Mouse (Mus musculus) cerebellum, adult 2 months (tissue): ENCODE measurements around the gene Sh3d21.

ENCODE experiments used
- CTCF ChIP-seq: fragments of 200-500 bp; IDR thresholded peaks from 2 replicates; pipeline ENCODE4 v1.5.1; 2011; ENCODE audit warnings: low read depth, mild to moderate bottlenecking, control low read depth, low read length, moderate library complexity, borderline replicate concordance; ENCODE audit not compliant: insufficient read depth
- POLR2A ChIP-seq: fragments of 200-500 bp; IDR thresholded peaks from 2 replicates; pipeline ENCODE4 v1.6.1; 2011; ENCODE audit warnings: low read length, control low read depth, borderline replicate concordance; ENCODE audit not compliant: insufficient read depth

- TF ChIP-seq CTCF (no peak), POLR2A (no peak)
Measured at GRCm38 (mm10) chr4:126199556-126199955, 36.3 kb upstream of the Sh3d21 start.
